Mouse (Mus musculus) left cerebral cortex, postnatal 10 days (tissue): ENCODE measurements around the gene Omp. TPM values are rescaled to one million over a fixed set of nuclear protein-coding genes. Genes with fewer than 3 reads are reported as not detected.

Experiments used
- DNase-seq, 2 experiments: peaks; one replicate each; pipeline ENCODE4 v3.0.0; 2021 to 2022; ENCODE audit warnings: low spot score in 2 of 2, mixed read lengths in 1 of 2; ENCODE audit errors: extremely low spot score in 1 of 2
- intact Hi-C: fragments of 180-260 bp; cut with DNase I; formaldehyde crosslinking; loops from one replicate; pipeline ENCODE4 v1.15.1; 2025
- total RNA-seq, 2 experiments: library from RNA; stranded (reverse); gene quantifications; 2 replicates each; pipeline ENCODE4 v1.2.3; 2021

The Omp gene
- total RNA-seq, 2 experiments from 2014 or later: 0.56 to 1.2 TPM

DNA sequence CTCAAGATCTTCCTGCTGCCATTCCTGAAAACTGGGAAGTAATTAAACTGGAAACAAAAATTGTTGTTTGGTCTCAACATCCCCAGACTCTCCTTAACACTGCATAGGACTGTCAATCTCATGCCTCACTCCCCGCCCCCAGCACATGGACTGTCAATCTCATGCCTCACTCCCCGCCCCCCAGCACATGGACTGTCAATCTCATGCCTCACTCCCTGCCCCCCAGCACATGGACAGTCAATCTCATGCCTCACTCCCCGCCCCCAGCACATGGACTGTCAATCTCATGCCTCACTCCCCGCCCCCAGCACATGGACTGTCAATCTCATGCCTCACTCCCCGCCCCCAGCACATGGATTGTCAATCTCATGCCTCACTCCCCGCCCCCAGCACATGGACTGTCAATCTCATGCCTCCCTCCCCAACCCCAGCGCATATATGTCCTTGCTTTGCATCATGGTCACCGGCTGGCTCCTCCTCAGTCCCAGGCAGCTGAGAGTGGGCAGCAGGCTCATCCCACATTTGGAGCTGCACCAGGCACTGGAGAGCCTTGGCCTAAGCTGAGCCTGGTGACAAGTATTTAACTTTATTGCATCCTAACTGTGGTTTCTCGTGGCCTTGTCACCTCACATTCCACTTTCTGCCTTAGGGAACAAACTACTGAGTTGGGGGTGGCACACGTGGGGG is 3.6 kb upstream of the Omp start:
- intact Hi-C loops: loop anchor here (10.0 kb wide), 1 partner anchor 286 kb away; no protein-coding TSS in a partner anchor
- no peak for DNase-seq

GRCm38 (mm10) chr7:98147766-98148165 is 2.5 kb upstream of the Omp start:
- intact Hi-C loops: loop anchor here (10.0 kb wide), 1 partner anchor 287 kb away; no protein-coding TSS in a partner anchor
- no peak for DNase-seq

DNA sequence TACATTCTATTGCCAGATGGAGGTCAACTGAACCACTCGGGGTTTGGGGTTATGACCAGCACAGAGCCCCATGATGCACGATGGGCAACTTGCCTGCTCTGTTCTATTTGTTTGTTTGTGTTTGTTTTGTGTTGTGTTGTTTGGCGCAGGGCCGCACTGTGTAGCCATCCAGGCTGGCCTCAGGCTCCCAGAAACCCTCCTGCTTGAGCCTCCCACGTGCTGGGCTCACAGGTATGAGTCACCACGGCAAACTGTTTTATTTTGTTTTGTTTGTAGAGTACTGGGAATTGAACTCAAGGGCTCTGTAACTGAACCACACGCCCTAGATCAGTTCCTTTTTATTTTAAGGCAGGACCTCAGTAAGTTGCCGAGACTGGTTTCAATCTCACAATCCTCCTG is 1.1 kb upstream of the Omp start:
- DNase-seq: no peak
- intact Hi-C loops: loop anchor here (10.0 kb wide), 1 partner anchor 288 kb away; no protein-coding TSS in a partner anchor

DNA sequence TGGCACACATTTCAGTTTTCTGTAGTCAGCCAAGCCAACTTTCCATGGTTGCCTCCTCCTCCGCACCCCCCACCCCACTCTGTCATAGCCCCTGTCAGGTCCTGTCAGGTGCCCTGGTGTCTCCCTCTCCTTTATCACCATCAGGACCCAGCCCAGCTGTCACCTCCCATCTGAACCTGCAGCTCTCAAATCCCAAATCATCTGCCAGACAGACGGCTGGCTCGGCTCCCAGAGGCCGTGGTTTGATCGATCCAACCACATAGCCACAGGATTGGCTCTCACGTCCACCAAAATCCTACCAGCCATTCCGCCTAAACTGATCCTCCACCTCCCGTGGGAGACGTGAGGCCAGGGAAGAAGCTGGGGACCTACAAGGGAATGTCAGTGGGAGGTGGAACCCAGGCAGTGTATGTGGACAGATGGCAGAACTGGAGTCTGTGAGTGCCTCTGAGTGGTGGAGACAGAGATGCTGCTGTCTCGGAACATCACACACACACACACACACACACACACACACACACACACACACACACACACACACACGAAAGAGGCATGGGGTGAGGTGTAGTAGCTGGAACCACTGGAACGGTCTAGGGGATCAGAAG is 642 bp upstream of the Omp start:
- DNase-seq: no peak
- intact Hi-C loops: loop anchor here (10.0 kb wide), 1 partner anchor 289 kb away; no protein-coding TSS in a partner anchor

GRCm38 (mm10) chr7:98142648-98143047 is 2.7 kb downstream of the Omp start:
- intact Hi-C loops: loop anchor here (10.0 kb wide), 1 partner anchor 292 kb away; no protein-coding TSS in a partner anchor
- no peak for DNase-seq

GRCm38 (mm10) chr7:98142247-98142646 is 3.1 kb downstream of the Omp start:
- intact Hi-C loops: loop anchor here (10.0 kb wide), 1 partner anchor 293 kb away; no protein-coding TSS in a partner anchor
- no peak for DNase-seq

DNA sequence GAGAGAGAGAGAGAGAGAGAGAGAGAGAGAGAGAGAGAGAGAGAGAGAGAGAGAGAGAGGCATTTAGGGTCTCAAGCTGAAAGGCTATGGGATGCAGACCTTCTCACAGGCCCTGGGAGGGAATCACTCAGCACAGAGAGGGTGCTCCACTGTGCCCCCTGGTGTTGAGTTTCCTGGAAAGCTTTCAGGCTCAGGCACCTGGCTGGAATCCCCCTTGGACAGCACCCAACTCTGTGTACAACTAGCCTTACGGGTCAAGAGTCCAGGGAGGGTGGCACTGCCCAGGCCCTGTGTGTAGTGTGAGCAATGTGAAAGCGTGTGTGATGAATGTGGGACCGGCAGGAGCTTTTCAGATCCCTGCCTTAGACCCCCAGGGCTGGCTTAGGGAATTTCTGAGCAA is 4.1 kb downstream of the Omp start:
- DNase-seq: peak in 1 of 2 experiments; percentile 58
- intact Hi-C loops: loop anchor here (10.0 kb wide), 1 partner anchor 294 kb away; no protein-coding TSS in a partner anchor

DNA sequence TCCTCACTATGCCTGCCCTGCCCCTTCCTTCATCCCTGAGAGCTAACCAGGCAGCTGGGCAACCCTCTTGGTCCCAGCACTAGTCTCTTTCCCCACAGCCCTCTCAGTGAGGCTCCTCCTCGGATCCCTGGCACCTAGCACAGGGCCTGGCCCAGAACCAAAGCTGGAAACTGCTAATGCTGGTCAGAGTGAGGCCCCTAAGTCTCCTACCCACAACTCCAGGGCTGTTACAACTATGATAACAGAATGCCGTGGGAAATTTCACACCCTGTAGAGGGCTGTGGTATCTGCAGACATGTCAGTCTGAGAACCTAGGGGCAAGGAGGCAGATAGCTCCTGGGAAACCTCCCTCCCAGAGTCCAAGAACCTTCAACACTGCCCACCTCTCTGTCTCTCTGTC is 4.7 kb downstream of the Omp start:
- DNase-seq: no peak
- intact Hi-C loops: loop anchor here (10.0 kb wide), 1 partner anchor 294 kb away; no protein-coding TSS in a partner anchor

- intact Hi-C loops: no loop called here
- no peak for DNase-seq
These were observed 6.1 kb downstream of the Omp start for GRCm38 (mm10) chr7:98139216-98139615.

DNA sequence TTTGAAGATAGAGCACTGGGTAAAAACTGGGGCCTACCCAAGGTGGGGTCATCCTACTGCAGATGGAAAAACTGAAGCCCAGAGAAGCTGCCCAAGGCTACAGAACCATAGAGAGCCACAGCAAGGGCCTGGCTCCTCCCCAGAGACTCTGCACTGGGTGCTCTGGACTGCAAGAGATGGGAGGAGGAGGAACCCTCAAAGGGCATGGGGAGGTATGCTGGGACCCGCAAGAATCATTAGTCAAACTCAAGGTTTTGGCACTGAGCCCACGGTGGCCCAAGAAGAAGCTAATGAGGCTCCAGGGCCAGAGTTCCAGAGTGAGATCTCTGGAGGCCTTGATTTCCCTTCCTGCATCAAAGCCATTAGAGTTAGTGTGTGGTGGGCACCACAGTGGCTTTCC is 7.3 kb downstream of the Omp start:
- intact Hi-C loops: no loop called here
- no peak for DNase-seq

DNA sequence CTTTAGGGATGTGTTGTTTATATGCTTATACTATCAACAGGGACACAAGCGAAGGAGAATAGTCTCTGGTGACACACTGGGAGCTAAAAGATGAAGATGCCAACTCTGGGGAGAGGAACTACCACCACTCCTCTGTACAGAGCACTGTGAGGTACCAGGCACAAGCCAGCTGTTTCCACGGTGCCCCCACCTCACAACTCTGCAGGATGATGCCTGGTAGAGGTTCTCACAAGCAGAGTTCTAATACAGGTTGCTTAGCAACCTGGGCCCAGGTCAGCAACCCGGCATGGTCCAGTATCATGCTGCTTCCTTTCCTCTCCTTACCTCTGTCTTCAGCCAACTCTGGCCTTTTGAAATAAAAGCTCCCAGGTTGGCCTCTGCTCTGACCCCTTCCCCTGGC is 7.7 kb downstream of the Omp start:
- intact Hi-C loops: no loop called here
- DNase-seq: no peak

GRCm38 (mm10) chr7:98131751-98132150 is 13.6 kb downstream of the Omp start:
- intact Hi-C loops: no loop called here
- DNase-seq: no peak

DNA sequence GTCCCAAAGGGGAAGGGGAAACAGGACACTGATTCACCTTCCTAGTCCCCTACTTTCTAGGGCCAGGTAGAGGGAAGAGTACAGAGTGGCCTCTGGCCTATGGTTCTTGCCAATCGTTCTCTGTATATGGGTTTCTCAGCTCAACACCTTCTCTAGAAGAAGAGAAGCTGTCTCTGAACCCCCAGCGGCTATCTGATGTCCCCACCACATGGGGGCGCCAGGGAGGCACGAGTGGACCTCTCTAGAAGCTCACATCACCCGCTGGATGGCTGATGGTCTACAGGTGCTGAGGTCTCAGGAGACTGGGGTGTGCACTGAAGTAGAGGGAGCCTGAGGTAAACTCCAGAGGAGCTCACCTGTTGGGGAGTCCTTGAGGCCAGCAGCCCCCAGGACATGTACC is 19.8 kb downstream of the Omp start:
- intact Hi-C loops: no loop called here
- peak in 1 of 2 experiments; percentile 62 for DNase-seq

- intact Hi-C loops: loop anchor here (5.0 kb wide), 1 partner anchor 377 kb away; no protein-coding TSS in a partner anchor
- no peak for DNase-seq
These were observed 20.6 kb downstream of the Omp start for GRCm38 (mm10) chr7:98124701-98125100.

DNA sequence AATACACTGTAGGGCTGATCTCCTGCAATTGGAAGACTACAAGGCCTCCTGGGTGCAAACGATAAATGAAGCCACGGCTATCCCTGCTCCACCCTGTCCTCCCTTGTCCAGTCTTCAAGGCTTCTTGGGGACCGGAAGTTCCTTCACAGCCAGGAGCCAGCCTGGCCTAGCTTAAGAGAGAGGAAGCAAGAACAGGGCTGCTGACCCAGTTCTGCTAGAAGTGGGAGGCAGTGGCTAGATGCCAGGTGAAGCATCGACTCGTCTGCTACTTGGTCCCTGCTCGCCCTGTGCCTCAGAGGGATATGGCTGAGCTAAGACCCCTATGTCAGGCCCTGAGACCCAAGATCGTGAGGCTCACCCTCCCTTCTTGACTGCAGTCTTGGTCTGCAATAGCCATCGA is 23.6 kb downstream of the Omp start:
- intact Hi-C loops: loop anchor here (5.0 kb wide), 1 partner anchor 374 kb away; no protein-coding TSS in a partner anchor
- peak in 1 of 2 experiments; percentile 75 for DNase-seq

DNA sequence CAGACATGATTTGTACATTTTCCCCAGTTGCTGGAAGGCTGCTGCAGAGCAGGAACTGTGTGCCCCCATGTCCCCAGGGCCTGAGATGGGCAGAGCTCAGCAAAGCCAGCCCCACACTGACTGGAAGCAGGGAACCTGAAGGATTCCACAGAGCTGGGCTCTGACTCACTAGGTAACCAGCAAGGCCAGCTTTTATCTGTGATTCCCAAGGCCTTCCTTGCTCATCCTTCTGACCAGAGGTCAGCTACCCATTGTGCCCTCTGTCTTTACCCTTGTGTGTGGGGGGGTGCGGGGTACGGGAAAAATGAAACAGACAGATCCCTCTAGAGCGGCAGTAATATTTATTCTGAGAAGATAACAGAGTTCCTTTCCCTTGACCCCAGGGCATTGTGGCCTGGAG is 24.1 kb downstream of the Omp start:
- no peak for DNase-seq
- intact Hi-C loops: loop anchor here (5.0 kb wide), 1 partner anchor 374 kb away; no protein-coding TSS in a partner anchor

- intact Hi-C loops: loop anchor here (5.0 kb wide), 1 partner anchor 373 kb away; no protein-coding TSS in a partner anchor
- DNase-seq: peak; percentile 58 to 74
These were observed 25.0 kb downstream of the Omp start for GRCm38 (mm10) chr7:98120325-98120724.

DNA sequence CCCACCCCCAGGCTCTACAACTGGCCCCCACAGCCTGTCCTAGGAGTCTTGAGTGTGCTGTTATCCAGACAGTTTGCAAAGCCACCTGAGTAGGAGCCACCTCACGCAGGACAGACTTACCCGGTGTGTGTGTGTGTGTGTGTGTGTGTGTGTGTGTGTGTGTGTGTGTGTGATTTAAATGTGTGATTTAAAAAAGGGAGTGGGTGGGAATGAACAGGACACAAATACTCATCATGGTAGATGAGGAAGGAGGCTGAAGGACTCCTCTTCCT is 25.4 kb downstream of the Omp start:
- intact Hi-C loops: loop anchor here (5.0 kb wide), 2 partner anchors 48 to 373 kb away; no protein-coding TSS in a partner anchor
- DNase-seq: no peak

DNA sequence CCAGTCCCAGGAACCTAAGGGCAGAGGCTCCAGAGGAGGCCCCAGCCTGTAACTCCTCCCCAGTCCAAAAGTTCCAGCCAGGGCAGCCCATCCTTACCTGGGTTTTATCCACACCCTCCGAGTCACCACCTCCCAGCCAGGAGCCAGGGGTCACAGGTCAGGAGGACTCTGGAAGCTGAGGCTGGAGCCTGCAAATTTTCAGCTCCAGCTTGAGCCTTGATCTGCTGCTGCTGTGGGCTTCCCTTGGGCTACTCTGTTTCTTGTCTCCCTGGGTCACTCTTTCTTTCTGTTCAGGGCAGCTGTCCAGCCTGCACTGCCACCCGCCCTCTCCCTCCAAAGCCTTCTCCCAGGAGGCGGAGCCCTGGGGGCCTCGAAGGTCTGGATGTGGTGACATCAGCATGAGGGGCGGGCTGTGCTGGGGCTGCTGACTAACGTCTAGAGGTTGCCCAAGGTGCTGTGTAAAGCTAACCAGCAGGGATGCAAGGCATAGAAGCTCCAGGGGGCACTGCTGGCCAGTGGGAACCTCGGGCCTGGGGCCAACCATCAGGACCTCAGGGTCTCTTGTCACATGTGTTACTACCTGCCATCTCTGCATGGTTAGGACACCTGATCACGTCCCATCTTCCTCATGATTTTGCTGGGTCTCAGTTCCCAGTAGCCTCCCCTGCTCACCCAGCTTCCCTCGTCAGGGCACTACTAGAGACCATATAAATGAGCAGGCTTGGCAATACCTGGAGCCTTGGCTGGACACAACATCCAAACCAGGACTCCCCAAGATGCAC is 25.9 kb downstream of the Omp start, which contains the start of gene Myo7a:
Gene Myo7a, minus strand, starts transcription at position 346 of the 782 bp plus-strand sequence.
- no peak for DNase-seq

More for the DNA sequence above, 25.9 kb downstream of the Omp start, which contains the start of gene Myo7a:
- intact Hi-C loops: loop anchor here (5.0 kb wide), 1 partner anchor 47 kb away; no protein-coding TSS in a partner anchor
